Mouse (Mus musculus) erythroblast, embryonic 14.5 days (primary cell): ENCODE data around the gene Olfr1367. TPM values are rescaled to one million over a fixed set of nuclear protein-coding genes. Genes with fewer than 3 reads are reported as not detected.
"Not testable (repeated sequence)": the region's sequence is repeated elsewhere in the genome, so short reads cannot be mapped to it uniquely, and the experiment has no call there.

ENCODE experiments used
- H3K27me3 ChIP-seq: 2 replicates; pipeline ENCODE4 v1.6.1; 2012; ENCODE audit warnings: inconsistent platforms; ENCODE audit not compliant: control insufficient read depth
- H3K36me3 ChIP-seq: 2 replicates; pipeline ENCODE4 v1.6.1; 2012; ENCODE audit warnings: mild to moderate bottlenecking, inconsistent platforms; ENCODE audit not compliant: control insufficient read depth
- H3K4me1 ChIP-seq: 2 replicates; pipeline ENCODE4 v1.6.1; 2012; ENCODE audit warnings: inconsistent platforms; ENCODE audit not compliant: control insufficient read depth
- H3K4me3 ChIP-seq: replicated peaks from 2 replicates; pipeline ENCODE3; 2012; ENCODE audit warnings: moderate library complexity, mild to moderate bottlenecking, inconsistent platforms
- H3K9me3 ChIP-seq: 2 replicates; pipeline ENCODE4 v1.6.1; 2012; ENCODE audit warnings: low read length, inconsistent platforms, mixed read lengths; ENCODE audit not compliant: control insufficient read depth
- GATA1 ChIP-seq: IDR thresholded peaks from 2 replicates; pipeline ENCODE4 v1.6.1; 2012; ENCODE audit warnings: low read length, inconsistent platforms, mixed read lengths
- TAL1 ChIP-seq: IDR thresholded peaks from 3 replicates; pipeline ENCODE4 v1.6.1; 2012; ENCODE audit warnings: low read length, inconsistent platforms, mixed read lengths
- polyA plus RNA-seq: library from polyadenylated mRNA; stranded (reverse); fragments of >175 nt; gene quantifications from 2 replicates; pipeline ENCODE4 v1.2.3, GENCODE M21; 2012

Olfr1367 gene
- polyA plus RNA-seq, 1 experiment = not detected

- Histone ChIP-seq H3K9me3 (peaks cover 3% of the 10 kb centered on the region; the same call in 1 of the 2 replicates), H3K4me3 (no peak overlapping the region), H3K27me3 (no peaks in the 10 kb centered on the region), H3K36me3 (peaks cover 98% of the 10 kb centered on the region), H3K4me1 (peaks cover 6% of the 10 kb centered on the region)
- no peak for TF ChIP-seq TAL1
Observed at GRCm38 (mm10) chr13:21395211-21395610, 48.5 kb downstream of the Olfr1367 start.

GRCm38 (mm10) chr13:21395623-21396022 is 48.9 kb downstream of the Olfr1367 start:
- Histone ChIP-seq H3K9me3 (peaks cover 3% of the 10 kb centered on the region; the same call in 1 of the 2 replicates), H3K4me1 (peaks cover 9% of the 10 kb centered on the region), H3K27me3 (no peaks in the 10 kb centered on the region), H3K4me3 (no peak overlapping the region), H3K36me3 (peaks cover 98% of the 10 kb centered on the region)
- TF ChIP-seq TAL1 (no peak), GATA1 (no peak)

- H3K9me3 ChIP-seq, H3K27me3 ChIP-seq, H3K4me3 ChIP-seq: not testable (repeated sequence)
- Histone ChIP-seq H3K4me1 (peaks cover 13% of the 10 kb centered on the region), H3K36me3 (peaks cover 98% of the 10 kb centered on the region)
Observed at GRCm38 (mm10) chr13:21396048-21396447, 49.3 kb downstream of the Olfr1367 start.

GRCm38 (mm10) chr13:21397486-21397885 is 50.8 kb downstream of the Olfr1367 start:
- Histone ChIP-seq H3K9me3 (peaks cover 3% of the 10 kb centered on the region; the same call in 1 of the 2 replicates), H3K27me3 (no peaks in the 10 kb centered on the region), H3K36me3 (peaks cover 88% of the 10 kb centered on the region), H3K4me1 (peaks cover 20% of the 10 kb centered on the region), H3K4me3 (no peak overlapping the region)
- no peak for TF ChIP-seq GATA1
- TF ChIP-seq TAL1 = no peak

Other genes starting within 250 kb of the Olfr1367 start
- not detected in 2 replicates for gene Olfr1369-ps1, start 235.4 kb upstream of the Olfr1367 start, polyA plus RNA-seq
- gene Olfr263, start 217.3 kb upstream of the Olfr1367 start, polyA plus RNA-seq = not detected in 2 replicates
- gene Olfr1368, start 201.0 kb upstream of the Olfr1367 start, polyA plus RNA-seq = not detected in 2 replicates
- 7.6 and 8.7 TPM in 2 replicates for gene Trim27, start 167.5 kb upstream of the Olfr1367 start, polyA plus RNA-seq
- not detected in 2 replicates for gene Gpx5, start 54.2 kb upstream of the Olfr1367 start, polyA plus RNA-seq
- not detected in 2 replicates for gene Gpx6, start 34.8 kb upstream of the Olfr1367 start, polyA plus RNA-seq
- 0.04 and 0.09 TPM in 2 replicates for gene Zscan12, start 15.9 kb downstream of the Olfr1367 start, polyA plus RNA-seq
- 0.69 and 0.93 TPM in 2 replicates for gene Zkscan3, start 55.8 kb downstream of the Olfr1367 start, polyA plus RNA-seq
- 0.04 and 0.05 TPM in 2 replicates for gene Pgbd1, start 94.1 kb downstream of the Olfr1367 start, polyA plus RNA-seq
- 0.08 and 0.09 TPM in 2 replicates for gene Zscan26, start 106.8 kb downstream of the Olfr1367 start, polyA plus RNA-seq
- 0.37 and 0.41 TPM in 2 replicates for gene Nkapl, start 121.6 kb downstream of the Olfr1367 start, polyA plus RNA-seq
- gene Zkscan4, start 132.0 kb downstream of the Olfr1367 start, polyA plus RNA-seq = 0.01 TPM in 1 of 2 replicates, not detected in the other
- gene Gm10065, start 132.5 kb downstream of the Olfr1367 start, polyA plus RNA-seq = not detected in 2 replicates
- 0.05 and 0.06 TPM in 2 replicates for gene AK157302, start 148.3 kb downstream of the Olfr1367 start, polyA plus RNA-seq
- gene Gm11273, start 154.5 kb downstream of the Olfr1367 start, polyA plus RNA-seq = 3.7 and 5.8 TPM in 2 replicates
- gene Zkscan8, start 184.2 kb downstream of the Olfr1367 start, polyA plus RNA-seq = 0.01 and 0.14 TPM in 2 replicates
- not detected in 2 replicates for gene Olfr1366, start 195.9 kb downstream of the Olfr1367 start, polyA plus RNA-seq
- gene Olfr1535, start 213.0 kb downstream of the Olfr1367 start, polyA plus RNA-seq = not detected in 2 replicates
- not detected in 2 replicates for gene Olfr1364, start 234.8 kb downstream of the Olfr1367 start, polyA plus RNA-seq